Mouse (Mus musculus): ENCODE results near the gene Ctf1. TPM values are rescaled to one million over a fixed set of nuclear protein-coding genes. Genes with fewer than 3 reads are reported as not detected.
A peak's percentile ranks its signal among the peaks of the same experiment; 100 is the strongest.
"Not testable (repeated sequence)": the region's sequence is repeated elsewhere in the genome, so short reads cannot be mapped to it uniquely, and the experiment has no call there.

The Ctf1 gene
- polyA plus RNA-seq, 1 experiment = 6.4 TPM

DNA sequence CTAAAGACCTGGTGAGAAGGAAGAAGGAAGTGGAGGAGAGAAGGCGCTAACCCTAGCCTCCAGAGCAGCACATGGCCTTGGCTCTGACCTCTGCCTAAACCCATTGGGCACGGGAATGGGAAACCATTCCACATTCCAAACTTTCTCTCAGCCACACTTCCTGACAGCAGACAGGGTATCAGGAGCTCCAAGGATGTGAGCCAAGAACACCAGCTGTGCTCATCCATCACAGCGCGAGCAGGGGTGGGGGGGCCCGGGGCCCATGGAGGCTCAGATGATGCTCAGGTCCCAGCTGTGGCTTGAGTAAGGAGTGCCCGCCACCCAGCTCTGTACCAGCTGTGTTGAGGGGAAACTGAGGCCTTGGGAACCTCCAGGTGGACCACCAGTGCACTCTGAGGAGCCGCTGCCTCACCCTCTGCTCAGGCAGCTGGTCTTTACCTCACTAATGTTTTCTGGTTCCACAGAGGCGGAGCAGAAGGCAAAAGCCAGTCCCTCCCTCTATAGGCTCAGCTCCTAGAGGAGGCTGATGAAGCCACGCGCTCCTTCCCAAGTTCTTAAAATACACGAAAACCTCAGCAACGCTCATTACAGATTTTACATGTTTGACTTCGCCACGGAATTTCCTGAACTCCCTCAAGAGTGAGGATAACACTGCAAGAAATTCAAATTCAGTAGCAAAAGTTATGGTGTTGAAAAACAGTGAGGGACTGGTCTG is 27.1 kb upstream of the Ctf1 start:
- H3K4me3 ChIP-seq (replicated peaks; ENCODE audit: insufficient read depth, low read depth, low read length) = no peak overlapping the region
- peaks cover 8% of the 10 kb centered on the region for H3K4me1 ChIP-seq (ENCODE audit: control insufficient read depth, insufficient read depth, low read length)
- no peak overlapping the region for H3K27ac ChIP-seq (ENCODE audit: insufficient read depth, low read length)
- H3K27me3 ChIP-seq (ENCODE audit: control insufficient read depth, insufficient read depth, low read length) = no peaks in the 10 kb centered on the region
- TF ChIP-seq POLR2A (IDR thresholded peaks at IDR 0.05; ENCODE audit: borderline replicate concordance, insufficient read depth, low read length) = no peak
- no peak for TF ChIP-seq CTCF (IDR thresholded peaks at IDR 0.05; ENCODE audit: borderline replicate concordance, insufficient read depth, low read depth, low read length)
- 51% methylated on average over 14 of the region's 14 CpGs for WGBS
- DNase-seq = no peak

GRCm38 (mm10) chr7:127686740-127687449 is 25.6 kb upstream of the Ctf1 start:
- no peak overlapping the region for H3K27ac ChIP-seq (ENCODE audit: insufficient read depth, low read length)
- H3K4me3 ChIP-seq (replicated peaks; ENCODE audit: insufficient read depth, low read depth, low read length) = no peak overlapping the region
- H3K4me1 ChIP-seq (ENCODE audit: control insufficient read depth, insufficient read depth, low read length) = peaks cover 12% of the 10 kb centered on the region
- DNase-seq = no peak
- no peaks in the 10 kb centered on the region for H3K27me3 ChIP-seq (ENCODE audit: control insufficient read depth, insufficient read depth, low read length)
- 86% methylated on average over 11 of the region's 11 CpGs for WGBS
- no peak for TF ChIP-seq POLR2A (IDR thresholded peaks at IDR 0.05; ENCODE audit: borderline replicate concordance, insufficient read depth, low read length)
- no peak for TF ChIP-seq CTCF (IDR thresholded peaks at IDR 0.05; ENCODE audit: borderline replicate concordance, insufficient read depth, low read depth, low read length)

GRCm38 (mm10) chr7:127688935-127689334 is 23.6 kb upstream of the Ctf1 start:
- H3K4me3 ChIP-seq (replicated peaks; ENCODE audit: insufficient read depth, low read depth, low read length) = no peak overlapping the region
- no peaks in the 10 kb centered on the region for H3K27me3 ChIP-seq (ENCODE audit: control insufficient read depth, insufficient read depth, low read length)
- DNase-seq = no peak
- no peak overlapping the region for H3K27ac ChIP-seq (ENCODE audit: insufficient read depth, low read length)
- 90% methylated on average over 7 of the region's 7 CpGs for WGBS
- H3K4me1 ChIP-seq (ENCODE audit: control insufficient read depth, insufficient read depth, low read length) = peaks cover 12% of the 10 kb centered on the region
- TF ChIP-seq POLR2A (IDR thresholded peaks at IDR 0.05; ENCODE audit: borderline replicate concordance, insufficient read depth, low read length) = no peak

- Histone ChIP-seq H3K4me3 (replicated peaks; ENCODE audit: insufficient read depth, low read depth, low read length) (no peak overlapping the region), H3K27ac (ENCODE audit: insufficient read depth, low read length) (no peak overlapping the region), H3K4me1 (ENCODE audit: control insufficient read depth, insufficient read depth, low read length) (peaks cover 12% of the 10 kb centered on the region), H3K27me3 (ENCODE audit: control insufficient read depth, insufficient read depth, low read length) (no peaks in the 10 kb centered on the region)
- WGBS = 60% methylated on average over 9 of the region's 9 CpGs
- TF ChIP-seq CTCF (IDR thresholded peaks at IDR 0.05; ENCODE audit: borderline replicate concordance, insufficient read depth, low read depth, low read length) (no peak), POLR2A (IDR thresholded peaks at IDR 0.05; ENCODE audit: borderline replicate concordance, insufficient read depth, low read length) (no peak)
- no peak for DNase-seq
These were observed 22.8 kb upstream of the Ctf1 start for GRCm38 (mm10) chr7:127689626-127690280.

DNA sequence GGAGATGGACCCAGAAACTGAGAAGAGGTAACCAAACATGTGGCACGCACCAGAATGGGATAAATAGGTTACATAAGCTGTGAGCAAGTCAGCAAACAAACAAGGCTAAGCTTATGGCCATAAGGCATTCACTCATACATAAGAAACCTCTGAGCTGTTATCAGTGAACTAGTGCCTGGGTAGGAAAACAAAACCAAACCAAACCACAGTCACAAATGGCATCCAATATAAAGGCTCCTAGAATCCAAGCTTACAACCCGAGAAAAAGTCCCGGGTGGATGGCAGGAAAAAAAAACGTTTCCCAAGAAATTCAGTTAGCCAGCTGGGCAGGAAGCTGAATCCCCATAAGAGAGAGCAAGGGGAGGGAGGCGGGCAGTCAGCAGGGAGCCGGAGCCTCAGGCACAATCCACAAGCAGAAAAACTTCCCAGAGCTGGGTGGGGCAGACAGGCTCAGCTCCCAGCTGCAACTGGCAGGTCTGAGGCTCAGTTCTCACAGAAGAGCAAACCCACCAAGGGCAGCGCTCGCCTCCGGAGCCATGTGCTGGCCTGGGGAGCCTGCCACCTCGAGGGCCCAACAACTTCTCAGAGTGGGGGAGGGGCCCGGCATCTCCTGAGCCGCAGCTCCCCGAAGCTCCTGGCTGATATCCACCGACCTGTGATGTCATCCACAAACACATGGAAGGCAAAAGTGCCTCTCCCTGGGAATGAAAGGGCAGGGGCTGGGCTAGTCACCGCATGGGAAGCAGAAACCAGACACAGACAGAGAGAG is 21.1 kb upstream of the Ctf1 start:
- Histone ChIP-seq H3K27me3 (ENCODE audit: control insufficient read depth, insufficient read depth, low read length) (no peaks in the 10 kb centered on the region), H3K4me3 (replicated peaks; ENCODE audit: insufficient read depth, low read depth, low read length) (peak overlapping the region; percentile 34), H3K27ac (ENCODE audit: insufficient read depth, low read length) (peak overlapping the region; percentile 6; the same call in 1 of the 2 replicates), H3K4me1 (ENCODE audit: control insufficient read depth, insufficient read depth, low read length) (peaks cover 7% of the 10 kb centered on the region)
- no peak for TF ChIP-seq CTCF (IDR thresholded peaks at IDR 0.05; ENCODE audit: borderline replicate concordance, insufficient read depth, low read depth, low read length)
- no peak for TF ChIP-seq POLR2A (IDR thresholded peaks at IDR 0.05; ENCODE audit: borderline replicate concordance, insufficient read depth, low read length)
- peak; percentile 79 to 82 for DNase-seq
- 7% methylated on average over 15 of the region's 15 CpGs for WGBS

GRCm38 (mm10) chr7:127693290-127693689 is 19.2 kb upstream of the Ctf1 start:
- Histone ChIP-seq H3K4me1 (ENCODE audit: control insufficient read depth, insufficient read depth, low read length) (peaks cover 7% of the 10 kb centered on the region), H3K27ac (ENCODE audit: insufficient read depth, low read length) (no peak overlapping the region), H3K4me3 (replicated peaks; ENCODE audit: insufficient read depth, low read depth, low read length) (no peak overlapping the region), H3K27me3 (ENCODE audit: control insufficient read depth, insufficient read depth, low read length) (no peaks in the 10 kb centered on the region)
- WGBS = 93% methylated on average over 8 of the region's 8 CpGs
- no peak for DNase-seq
- TF ChIP-seq POLR2A (IDR thresholded peaks at IDR 0.05; ENCODE audit: borderline replicate concordance, insufficient read depth, low read length) (no peak), CTCF (IDR thresholded peaks at IDR 0.05; ENCODE audit: borderline replicate concordance, insufficient read depth, low read depth, low read length) (no peak)

- not testable (repeated sequence) for H3K27ac ChIP-seq (ENCODE audit: insufficient read depth, low read length); H3K4me1 ChIP-seq (ENCODE audit: control insufficient read depth, insufficient read depth, low read length); H3K4me3 ChIP-seq (replicated peaks; ENCODE audit: insufficient read depth, low read depth, low read length); H3K27me3 ChIP-seq (ENCODE audit: control insufficient read depth, insufficient read depth, low read length); DNase-seq
- 94% methylated on average over 7 of the region's 7 CpGs for WGBS
These were observed 18.8 kb upstream of the Ctf1 start for GRCm38 (mm10) chr7:127693730-127694129.
